Mouse (Mus musculus): ENCODE measurements around the gene Snph.

Snph gene

GRCm38 (mm10) chr2:151632159-151632814 is at the start of gene Snph:
Snph (minus strand) TSS chr2:151632593.
- DNase-seq (ENCODE audit: low spot score in 2 of 2), result peak; percentile 73 to 83

- peak in 1 of 2 experiments; percentile 20 for DNase-seq (ENCODE audit: low spot score in 2 of 2)
Observed at GRCm38 (mm10) chr2:151676234-151676633, 43.8 kb upstream of the Snph start.

GRCm38 (mm10) chr2:151670968-151671329 is 38.6 kb upstream of the Snph start:
- no peak for DNase-seq (ENCODE audit: low spot score in 2 of 2)

GRCm38 (mm10) chr2:151670026-151670967 is 37.9 kb upstream of the Snph start:
- no peak for DNase-seq (ENCODE audit: low spot score in 2 of 2)

GRCm38 (mm10) chr2:151668433-151668832 is 36.0 kb upstream of the Snph start, which contains the start of gene Rad21l:
Rad21l (minus strand) TSS chr2:151668533.
- DNase-seq (ENCODE audit: low spot score in 2 of 2), result no peak

GRCm38 (mm10) chr2:151652053-151652452 is 19.7 kb upstream of the Snph start:
- no peak for DNase-seq (ENCODE audit: low spot score in 2 of 2)

GRCm38 (mm10) chr2:151636015-151636402 is 3.6 kb upstream of the Snph start:
- DNase-seq (ENCODE audit: low spot score in 2 of 2), result no peak

- DNase-seq (ENCODE audit: low spot score in 2 of 2), result no peak
Observed at GRCm38 (mm10) chr2:151635362-151636014, 3.1 kb upstream of the Snph start.

- DNase-seq (ENCODE audit: low spot score in 2 of 2), result no peak
Observed at GRCm38 (mm10) chr2:151634903-151635302, 2.5 kb upstream of the Snph start.

- DNase-seq (ENCODE audit: low spot score in 2 of 2), result no peak
Observed at GRCm38 (mm10) chr2:151632982-151633381, 589 bp upstream of the Snph start.

- DNase-seq (ENCODE audit: low spot score in 2 of 2), result no peak
Observed at GRCm38 (mm10) chr2:151631406-151632158, 811 bp downstream of the Snph start.

GRCm38 (mm10) chr2:151629310-151629709 is 3.1 kb downstream of the Snph start:
- DNase-seq (ENCODE audit: low spot score in 2 of 2), result no peak

GRCm38 (mm10) chr2:151628011-151628410 is 4.4 kb downstream of the Snph start:
- no peak for DNase-seq (ENCODE audit: low spot score in 2 of 2)

- DNase-seq (ENCODE audit: low spot score in 2 of 2), result no peak
Observed at GRCm38 (mm10) chr2:151626296-151626695, 6.1 kb downstream of the Snph start.

GRCm38 (mm10) chr2:151623776-151624175 is 8.6 kb downstream of the Snph start:
- DNase-seq (ENCODE audit: low spot score in 2 of 2), result no peak

GRCm38 (mm10) chr2:151616551-151617329 is 15.7 kb downstream of the Snph start:
- DNase-seq (ENCODE audit: low spot score in 2 of 2), result peak in 1 of 2 experiments; percentile 70

GRCm38 (mm10) chr2:151615779-151616178 is 16.6 kb downstream of the Snph start:
- peak; percentile 65 to 83 for DNase-seq (ENCODE audit: low spot score in 2 of 2)

GRCm38 (mm10) chr2:151609974-151610373 is 22.4 kb downstream of the Snph start:
- no peak for DNase-seq (ENCODE audit: low spot score in 2 of 2)

- DNase-seq (ENCODE audit: low spot score in 2 of 2), result no peak
Observed at GRCm38 (mm10) chr2:151608435-151608834, 24.0 kb downstream of the Snph start.

- peak; percentile 78 to 82 for DNase-seq (ENCODE audit: low spot score in 2 of 2)
Observed at GRCm38 (mm10) chr2:151605437-151605987, 26.9 kb downstream of the Snph start.
